Mouse (Mus musculus) adrenal gland, postnatal 36 days (tissue): ENCODE measurements around the gene Snx29. TPM values are rescaled to one million over a fixed set of nuclear protein-coding genes. Genes with fewer than 3 reads are reported as not detected.
"Not testable (repeated sequence)": the region's sequence is repeated elsewhere in the genome, so short reads cannot be mapped to it uniquely, and the experiment has no call there.

Experiments used
- DNase-seq, 2 experiments: peaks; one replicate each; pipeline ENCODE4 v3.0.0; 2021; ENCODE audit warnings: mixed read lengths in 1 of 2
- long read RNA-seq, 2 experiments: library from polyadenylated mRNA; stranded (forward); transcript quantifications; one replicate each; pipeline ENCODE4 v2.0.0; 2021; ENCODE audit warnings: borderline sequencing depth in 2 of 2
- total RNA-seq, 2 experiments: library from RNA; stranded (reverse); gene quantifications; 2 replicates each; pipeline ENCODE4 v1.2.3; 2021

Snx29 gene
- total RNA-seq, result 10 to 100 TPM; 16.7 to 20.1 TPM
- long read RNA-seq, experiment 1, partial matches to known transcripts, result 1 of 4 reads
- long read RNA-seq, experiment 1, other reads (novel, unspliced or antisense), result 3 of 4 reads
- long read RNA-seq, experiment 2, partial matches to known transcripts, result 0 of 1 reads
- long read RNA-seq, experiment 2, other reads (novel, unspliced or antisense), result 1 of 1 reads

- DNase-seq, result peak; percentile 99
Measured at GRCm38 (mm10) chr16:11322409-11323323, at the start of gene Snx29. TSS of gene Snx29 (plus strand) at chr16:11322908.

GRCm38 (mm10) chr16:11276888-11277287 lies 45.8 kb upstream of the Snx29 start:
- no peak for DNase-seq

GRCm38 (mm10) chr16:11278778-11279177 lies 43.9 kb upstream of the Snx29 start:
- DNase-seq, result no peak

- DNase-seq, result no peak
Measured at GRCm38 (mm10) chr16:11282655-11283232, 40.0 kb upstream of the Snx29 start.

- DNase-seq, result no peak
Measured at GRCm38 (mm10) chr16:11284881-11285280, 37.8 kb upstream of the Snx29 start.

- DNase-seq, result no peak
Measured at GRCm38 (mm10) chr16:11285949-11286348, 36.8 kb upstream of the Snx29 start.

- not testable (repeated sequence) for DNase-seq
Measured at GRCm38 (mm10) chr16:11288873-11289272, 33.8 kb upstream of the Snx29 start.

- DNase-seq, result not testable (repeated sequence)
Measured at GRCm38 (mm10) chr16:11295583-11295982, 27.1 kb upstream of the Snx29 start.

- DNase-seq, result peak; percentile 30 to 49
Measured at GRCm38 (mm10) chr16:11297700-11298099, 25.0 kb upstream of the Snx29 start.

GRCm38 (mm10) chr16:11303741-11304140 lies 19.0 kb upstream of the Snx29 start:
- DNase-seq, result no peak

- no peak for DNase-seq
Measured at GRCm38 (mm10) chr16:11305531-11305930, 17.2 kb upstream of the Snx29 start.

- DNase-seq, result no peak
Measured at GRCm38 (mm10) chr16:11313512-11313911, 9.2 kb upstream of the Snx29 start, which contains the start of gene Tnfrsf17. TSS of gene Tnfrsf17 (plus strand) at chr16:11313812.

GRCm38 (mm10) chr16:11315786-11316320 lies 6.9 kb upstream of the Snx29 start:
- no peak for DNase-seq

GRCm38 (mm10) chr16:11316748-11317147 lies 6.0 kb upstream of the Snx29 start:
- DNase-seq, result no peak

- no peak for DNase-seq
Measured at GRCm38 (mm10) chr16:11317324-11317723, 5.4 kb upstream of the Snx29 start.

GRCm38 (mm10) chr16:11323324-11324051 lies 780 bp downstream of the Snx29 start:
- peak; percentile 10 to 28 for DNase-seq

- DNase-seq, result no peak
Measured at GRCm38 (mm10) chr16:11330081-11330800, 7.5 kb downstream of the Snx29 start.

- DNase-seq, result no peak
Measured at GRCm38 (mm10) chr16:11331030-11331429, 8.3 kb downstream of the Snx29 start.

- peak; percentile 12 to 26 for DNase-seq
Measured at GRCm38 (mm10) chr16:11343292-11343815, 20.6 kb downstream of the Snx29 start.

- peak; percentile 22 to 24 for DNase-seq
Measured at GRCm38 (mm10) chr16:11351903-11352302, 29.2 kb downstream of the Snx29 start.

GRCm38 (mm10) chr16:11359173-11359572 lies 36.5 kb downstream of the Snx29 start:
- DNase-seq, result no peak
